Mouse (Mus musculus): ENCODE results near the gene Prickle3.
A peak's percentile ranks its signal among the peaks of the same experiment; 100 is the strongest.
"Not testable (repeated sequence)": the region's sequence is repeated elsewhere in the genome, so short reads cannot be mapped to it uniquely, and the experiment has no call there.

The Prickle3 gene

DNA sequence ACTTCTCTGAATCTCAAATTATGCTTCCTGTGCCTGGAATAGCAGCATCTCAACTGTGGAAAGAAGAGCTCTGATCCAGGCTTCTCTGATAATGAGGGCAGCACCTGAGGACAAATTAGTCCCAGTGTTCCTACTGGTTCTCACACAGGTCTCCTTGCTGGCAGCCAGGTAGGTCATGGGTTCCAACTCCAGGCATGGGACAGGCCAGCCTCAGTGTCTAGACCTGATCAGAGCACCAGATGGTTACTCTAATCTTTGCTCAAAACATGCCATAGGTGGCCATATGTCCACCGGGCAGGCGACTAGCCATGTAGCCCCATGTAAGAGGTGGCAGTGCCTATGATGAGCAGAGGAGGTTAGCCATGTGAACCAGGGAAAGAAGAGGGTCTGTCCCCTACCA, 31.3 kb downstream of the Prickle3 start:
- no peak for DNase-seq (ENCODE audit: low read depth, low spot score)
- Histone ChIP-seq H3K36me3 (ENCODE audit: control insufficient read depth, insufficient read depth, low read length, poor library complexity, severe bottlenecking) (no peaks in the 10 kb centered on the region), H3K27me3 (ENCODE audit: control insufficient read depth, insufficient read depth, low read length, poor library complexity, severe bottlenecking) (no peaks in the 10 kb centered on the region)

DNA sequence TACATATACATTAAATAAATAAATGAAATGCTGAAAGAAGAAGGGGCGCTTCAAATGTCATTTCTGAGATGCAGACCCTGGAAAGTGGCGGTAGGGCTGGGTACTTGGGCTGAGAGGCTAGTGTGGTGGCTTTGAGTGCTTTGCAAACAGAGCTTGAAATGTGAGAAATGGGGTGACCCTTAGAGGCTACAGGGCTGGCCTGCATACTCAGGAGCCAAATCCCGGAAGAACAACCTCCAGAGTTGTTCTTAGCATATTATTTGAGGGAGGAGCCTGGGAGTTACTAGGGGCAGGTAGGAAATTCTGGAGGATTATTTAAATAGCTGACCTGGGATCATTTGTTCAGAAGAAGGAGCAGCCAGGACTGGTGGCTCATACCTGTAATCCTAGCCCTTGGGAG, 33.4 kb downstream of the Prickle3 start:
- Histone ChIP-seq H3K27me3 (ENCODE audit: control insufficient read depth, insufficient read depth, low read length, poor library complexity, severe bottlenecking) (no peaks in the 10 kb centered on the region), H3K36me3 (ENCODE audit: control insufficient read depth, insufficient read depth, low read length, poor library complexity, severe bottlenecking) (no peaks in the 10 kb centered on the region)
- no peak for DNase-seq (ENCODE audit: low read depth, low spot score)

DNA sequence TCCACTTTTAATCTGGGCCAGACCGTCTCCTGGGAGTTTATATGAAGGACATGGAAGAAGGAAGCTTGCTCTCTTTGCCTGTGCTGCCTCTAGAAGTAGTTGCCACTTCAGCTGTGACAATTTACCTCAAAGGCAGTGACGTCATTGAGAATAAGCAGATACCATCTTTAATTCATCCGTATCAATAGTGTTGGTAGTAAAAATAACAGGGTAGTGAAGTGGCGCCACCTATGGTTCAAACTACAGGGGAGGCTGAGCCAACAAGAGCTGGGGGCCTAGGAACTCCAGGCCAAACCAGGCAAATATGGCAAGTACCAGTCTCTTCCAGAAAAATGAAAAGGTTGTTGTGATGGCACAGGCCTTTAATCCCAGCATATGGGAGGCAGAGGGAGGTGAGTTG, 35.8 kb downstream of the Prickle3 start:
- H3K36me3 ChIP-seq (ENCODE audit: control insufficient read depth, insufficient read depth, low read length, poor library complexity, severe bottlenecking), result no peaks in the 10 kb centered on the region
- no peaks in the 10 kb centered on the region for H3K27me3 ChIP-seq (ENCODE audit: control insufficient read depth, insufficient read depth, low read length, poor library complexity, severe bottlenecking)
- DNase-seq (ENCODE audit: low read depth, low spot score), result peak; percentile 81

DNA sequence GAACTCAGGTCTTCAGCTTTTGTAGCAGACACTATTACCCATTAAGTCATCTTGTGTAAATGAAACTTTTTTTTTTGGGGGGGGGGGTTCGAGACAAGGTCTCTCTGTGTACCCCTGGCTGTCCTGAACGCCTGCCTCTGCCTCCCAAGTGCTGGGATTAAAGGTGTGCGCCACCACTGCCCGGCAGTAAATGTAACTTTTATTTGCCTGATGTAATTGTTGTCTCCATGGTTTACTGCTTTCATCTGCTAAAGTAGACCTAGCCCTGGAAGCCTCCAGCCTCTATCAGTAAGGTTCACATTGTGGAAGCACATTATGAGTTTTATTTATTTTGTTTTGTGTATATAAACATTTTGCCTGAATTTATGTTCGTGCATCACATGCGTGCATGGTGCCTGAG, 39.5 kb downstream of the Prickle3 start:
- DNase-seq (ENCODE audit: low read depth, low spot score), result no peak
- no peaks in the 10 kb centered on the region for H3K27me3 ChIP-seq (ENCODE audit: control insufficient read depth, insufficient read depth, low read length, poor library complexity, severe bottlenecking)
- no peaks in the 10 kb centered on the region for H3K36me3 ChIP-seq (ENCODE audit: control insufficient read depth, insufficient read depth, low read length, poor library complexity, severe bottlenecking)

DNA sequence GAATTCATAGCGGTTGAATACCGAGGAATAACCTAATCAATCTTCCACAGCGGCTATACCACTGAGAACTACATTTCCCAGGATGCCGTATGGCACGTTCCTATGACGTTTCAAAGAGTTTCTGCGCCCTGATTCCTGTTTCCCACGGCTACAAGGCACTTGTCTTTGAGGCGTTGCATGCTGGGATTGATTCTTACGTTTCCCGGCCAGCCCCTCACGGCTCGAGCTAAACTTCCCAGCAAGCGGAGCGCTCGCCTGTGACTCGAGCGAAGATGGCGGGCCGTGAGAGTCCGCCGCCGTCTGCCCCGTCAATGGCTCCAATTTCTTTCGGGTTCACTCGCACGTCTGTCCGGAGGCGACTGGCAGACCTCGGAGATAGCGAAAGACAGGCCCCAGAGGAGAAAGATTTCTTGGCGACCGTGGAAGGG, 39.9 kb downstream of the Prickle3 start, which contains the start of gene Gpkow:
Gpkow (plus strand) TSS at position 178 of the 428 bp plus-strand sequence.
- DNase-seq (ENCODE audit: low read depth, low spot score), result peak; percentile 92
- no peaks in the 10 kb centered on the region for H3K27me3 ChIP-seq (ENCODE audit: control insufficient read depth, insufficient read depth, low read length, poor library complexity, severe bottlenecking)
- H3K36me3 ChIP-seq (ENCODE audit: control insufficient read depth, insufficient read depth, low read length, poor library complexity, severe bottlenecking), result no peaks in the 10 kb centered on the region

DNA sequence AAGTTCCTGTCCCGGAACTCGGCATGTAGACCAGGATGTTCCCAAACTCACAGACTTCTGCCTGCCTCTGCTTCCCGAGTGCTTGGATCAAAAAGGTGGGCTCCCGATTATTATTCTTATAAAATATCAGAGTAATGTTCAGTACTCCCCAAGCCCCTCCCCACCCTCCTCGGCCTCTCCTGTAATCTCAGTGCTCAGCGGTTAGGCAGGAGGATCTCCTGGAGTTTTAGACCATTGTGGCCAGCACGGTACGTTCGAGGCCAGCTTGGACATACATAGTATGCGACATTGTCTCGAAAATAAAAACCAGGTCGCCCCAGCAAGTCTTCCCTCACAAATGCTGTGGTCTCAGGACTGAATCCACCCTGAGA, 56.7 kb downstream of the Prickle3 start:
- not testable (repeated sequence) for H3K27me3 ChIP-seq (ENCODE audit: control insufficient read depth, insufficient read depth, low read length, poor library complexity, severe bottlenecking); DNase-seq (ENCODE audit: low read depth, low spot score); H3K36me3 ChIP-seq (ENCODE audit: control insufficient read depth, insufficient read depth, low read length, poor library complexity, severe bottlenecking)

DNA sequence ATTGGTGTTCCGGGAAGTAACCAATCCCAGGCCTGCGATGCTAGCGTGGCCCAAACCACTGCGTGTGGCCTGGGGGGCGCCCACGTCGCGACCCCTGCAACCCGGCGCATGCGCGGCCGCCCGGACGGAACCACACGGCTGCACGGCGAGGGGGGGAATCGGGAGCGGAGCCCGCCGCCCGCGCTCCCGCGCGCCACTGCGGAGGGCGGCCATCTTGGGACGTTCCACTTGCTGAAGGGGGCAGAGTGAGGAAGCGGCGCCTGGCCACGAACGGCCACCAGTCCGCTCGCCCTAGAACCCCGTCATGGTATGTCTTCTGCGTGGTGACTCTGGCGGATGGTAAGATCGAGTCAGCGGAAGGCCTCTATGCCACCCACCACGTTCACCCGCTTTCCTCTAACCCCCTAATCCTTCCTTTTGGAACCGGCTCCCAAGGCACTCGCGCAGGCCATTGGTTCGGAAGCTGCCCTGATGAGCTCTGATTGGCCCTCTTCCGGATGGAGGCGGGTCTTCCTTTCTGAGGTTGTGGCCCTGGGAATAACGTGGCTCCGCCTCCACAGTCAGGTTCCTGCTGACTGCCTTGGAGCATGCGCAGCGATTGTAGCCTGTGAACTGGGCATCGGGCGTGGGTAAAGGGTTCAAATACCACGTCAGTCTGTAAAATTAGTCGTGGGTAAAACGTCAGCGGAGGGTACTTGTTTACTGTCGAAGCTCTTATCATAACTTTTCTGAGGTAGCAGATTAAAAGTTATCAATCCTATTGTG, 57.3 kb downstream of the Prickle3 start, which contains the start of gene Wdr45:
Wdr45 (plus strand) TSS at position 199 of the 765 bp plus-strand sequence.
- H3K36me3 ChIP-seq (ENCODE audit: control insufficient read depth, insufficient read depth, low read length, poor library complexity, severe bottlenecking); H3K27me3 ChIP-seq (ENCODE audit: control insufficient read depth, insufficient read depth, low read length, poor library complexity, severe bottlenecking): not testable (repeated sequence)
- DNase-seq (ENCODE audit: low read depth, low spot score), result peak; percentile 96

DNA sequence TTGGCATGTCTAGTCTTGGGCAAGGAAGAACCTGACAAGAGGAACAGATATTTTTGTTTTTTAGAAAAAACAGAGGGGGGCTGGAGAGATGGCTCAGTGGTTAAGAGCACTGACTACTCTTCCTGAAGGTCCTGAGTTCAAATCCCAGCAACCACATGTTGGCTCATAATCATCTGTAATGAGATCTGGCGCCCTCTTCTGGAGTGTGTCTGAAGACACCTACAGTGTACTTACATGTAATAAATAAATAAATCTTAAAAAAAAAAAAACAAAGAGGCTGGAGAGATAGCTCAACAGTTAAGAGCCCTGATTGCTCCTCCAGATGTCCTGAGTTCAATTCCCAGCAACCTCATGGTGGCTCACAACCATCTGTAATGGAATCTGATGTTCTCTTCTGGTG, 59.0 kb downstream of the Prickle3 start:
- not testable (repeated sequence) for H3K36me3 ChIP-seq (ENCODE audit: control insufficient read depth, insufficient read depth, low read length, poor library complexity, severe bottlenecking); H3K27me3 ChIP-seq (ENCODE audit: control insufficient read depth, insufficient read depth, low read length, poor library complexity, severe bottlenecking)
- peak; percentile 29 for DNase-seq (ENCODE audit: low read depth, low spot score)

Measured in splenic B cell, adult 2 months (primary cell).